Mouse (Mus musculus) heart, postnatal 0 days (tissue): ENCODE data around the gene Blzf1. TPM values are rescaled to one million over a fixed set of nuclear protein-coding genes. Genes with fewer than 3 reads are reported as not detected.

Experiments
- ATAC-seq: fragments of 200-750 bp; cut with Nextera tagmentation; 2 replicates; pipeline ENCODE4 v1.8.0; 2017; ENCODE audit warnings: low read depth, moderate number of reproducible peaks, moderate library complexity; ENCODE audit not compliant: insufficient read depth
- DNase-seq: peaks from one replicate; pipeline ENCODE4 v3.0.0-alpha.2; 2016; ENCODE audit warnings: low spot score
- H3K27ac ChIP-seq: fragments of 300-500 bp; sonication (generic); 2 replicates; pipeline ENCODE4 v1.5.1; 2014; ENCODE audit warnings: low read depth, mild to moderate bottlenecking
- H3K27me3 ChIP-seq: fragments of 300-500 bp; sonication (generic); 2 replicates; pipeline ENCODE4 v1.6.1; 2014; ENCODE audit warnings: low read length, mixed read lengths; ENCODE audit not compliant: control insufficient read depth, insufficient read depth
- H3K36me3 ChIP-seq: fragments of 300-500 bp; sonication (generic); replicated peaks from 2 replicates; pipeline ENCODE4 v1.6.1; 2014; ENCODE audit warnings: low read length, mixed read lengths; ENCODE audit not compliant: control insufficient read depth, insufficient read depth
- H3K4me1 ChIP-seq: fragments of 300-500 bp; sonication (generic); 2 replicates; pipeline ENCODE4 v1.6.1; 2014; ENCODE audit warnings: antibody characterized with exemption; ENCODE audit not compliant: control insufficient read depth, insufficient read depth
- H3K4me2 ChIP-seq: fragments of 300-500 bp; sonication (generic); 2 replicates; pipeline ENCODE4 v1.6.1; 2014; ENCODE audit warnings: low read depth, mild to moderate bottlenecking, low read length, moderate library complexity
- H3K4me3 ChIP-seq: fragments of 300-500 bp; sonication (generic); 2 replicates; pipeline ENCODE4 v1.5.1; 2014; ENCODE audit warnings: low read depth, low read length
- H3K9ac ChIP-seq: fragments of 300-500 bp; sonication (generic); replicated peaks from 2 replicates; pipeline ENCODE4 v1.6.1; 2014; ENCODE audit warnings: low read depth, low read length, mixed read lengths
- H3K9me3 ChIP-seq: fragments of 300-500 bp; sonication (generic); replicated peaks from 2 replicates; pipeline ENCODE4 v1.6.1; 2016; ENCODE audit warnings: low read length; ENCODE audit not compliant: control insufficient read depth
- CTCF ChIP-seq: IDR thresholded peaks from 2 replicates; pipeline ENCODE4 v1.5.1; 2016; ENCODE audit warnings: antibody characterized with exemption, control low read depth, low read depth
- EP300 ChIP-seq: IDR thresholded peaks from 2 replicates; pipeline ENCODE4 v1.6.1; 2016; ENCODE audit warnings: antibody characterized with exemption, low read depth
- WGBS: fragments of 180-500 bp; shearing (Covaris S2); extraction: QIAGEN DNeasy Blood & Tissue Kit; methylation state at CpG from one replicate; pipeline ENCODE4 v1.1.7; 2014; 5-methylcytosine and 5-hydroxymethylcytosine counted together
- polyA plus RNA-seq: library from polyadenylated mRNA; unstranded; fragments of >200 nt; fragmentation: Nextera tagmentation; extraction: Ambion mirVana; gene quantifications from 2 replicates; pipeline ENCODE4 v1.2.1, GENCODE M21; 2015
- total RNA-seq: library from RNA; depleted of rRNA; stranded (reverse); fragments of >200 nt; gene quantifications from 2 replicates; pipeline ENCODE4 v1.2.3, GENCODE M21; 2014; ENCODE audit warnings: low replicate concordance; rRNA removed

The Blzf1 gene
- total and polyA plus RNA-seq, 2 experiments from 2014 or later = 16.3 to 27.3 TPM

- no peak overlapping the region for H3K9ac ChIP-seq
- H3K9me3 ChIP-seq = no peaks in the 10 kb centered on the region
- H3K27me3 ChIP-seq = no peaks in the 10 kb centered on the region
- TF ChIP-seq CTCF (no peak), EP300 (no peak)
- no peaks in the 10 kb centered on the region for H3K4me1 ChIP-seq
- H3K4me3 ChIP-seq = no peak overlapping the region
- H3K27ac ChIP-seq = no peak overlapping the region
- ATAC-seq = no peak
- no peak for DNase-seq
- no peaks in the 10 kb centered on the region for H3K36me3 ChIP-seq
- WGBS = 73% methylated on average over 2 of the region's 2 CpGs
- no peak overlapping the region for H3K4me2 ChIP-seq
These were observed 65.8 kb downstream of the Blzf1 start for GRCm38 (mm10) chr1:164241494-164241893.

Other genes with a start within 250 kb of the Blzf1 start
- gene Sell, start 245.5 kb downstream of the Blzf1 start, total RNA-seq = 0.50 TPM in 1 of 2 replicates, not detected in the other
- gene Sell, start 245.5 kb downstream of the Blzf1 start, polyA plus RNA-seq = 0.18 and 0.44 TPM in 2 replicates
- gene Selp, start 192.2 kb downstream of the Blzf1 start, total RNA-seq = 1.3 TPM in 1 of 2 replicates, not detected in the other
- 0.38 and 0.51 TPM in 2 replicates for gene Selp, start 192.2 kb downstream of the Blzf1 start, polyA plus RNA-seq
- 0.27 TPM in 1 of 2 replicates, not detected in the other for gene F5, start 155.7 kb downstream of the Blzf1 start, total RNA-seq
- 0.05 TPM in 2 replicates for gene F5, start 155.7 kb downstream of the Blzf1 start, polyA plus RNA-seq
- gene Slc19a2, start 58.4 kb downstream of the Blzf1 start, total RNA-seq = 7.6 and 10.6 TPM in 2 replicates
- gene Slc19a2, start 58.4 kb downstream of the Blzf1 start, polyA plus RNA-seq = 5.0 and 5.3 TPM in 2 replicates
- 1.1 and 6.9 TPM in 2 replicates for gene Ccdc181, start 31.9 kb downstream of the Blzf1 start, total RNA-seq
- gene Ccdc181, start 31.9 kb downstream of the Blzf1 start, polyA plus RNA-seq = 9.8 and 11.2 TPM in 2 replicates
- gene Nme7, start 3.4 kb downstream of the Blzf1 start, total RNA-seq = 9.0 and 12.9 TPM in 2 replicates
- gene Nme7, start 3.4 kb downstream of the Blzf1 start, polyA plus RNA-seq = 10.5 and 11.3 TPM in 2 replicates
- 149 and 175 TPM in 2 replicates for gene Atp1b1, start 150.9 kb upstream of the Blzf1 start, total RNA-seq
- 308 TPM in 2 replicates for gene Atp1b1, start 150.9 kb upstream of the Blzf1 start, polyA plus RNA-seq